Comparison of ENCODE assay signal across 8 mouse cellular contexts in the genomic region with DNA sequence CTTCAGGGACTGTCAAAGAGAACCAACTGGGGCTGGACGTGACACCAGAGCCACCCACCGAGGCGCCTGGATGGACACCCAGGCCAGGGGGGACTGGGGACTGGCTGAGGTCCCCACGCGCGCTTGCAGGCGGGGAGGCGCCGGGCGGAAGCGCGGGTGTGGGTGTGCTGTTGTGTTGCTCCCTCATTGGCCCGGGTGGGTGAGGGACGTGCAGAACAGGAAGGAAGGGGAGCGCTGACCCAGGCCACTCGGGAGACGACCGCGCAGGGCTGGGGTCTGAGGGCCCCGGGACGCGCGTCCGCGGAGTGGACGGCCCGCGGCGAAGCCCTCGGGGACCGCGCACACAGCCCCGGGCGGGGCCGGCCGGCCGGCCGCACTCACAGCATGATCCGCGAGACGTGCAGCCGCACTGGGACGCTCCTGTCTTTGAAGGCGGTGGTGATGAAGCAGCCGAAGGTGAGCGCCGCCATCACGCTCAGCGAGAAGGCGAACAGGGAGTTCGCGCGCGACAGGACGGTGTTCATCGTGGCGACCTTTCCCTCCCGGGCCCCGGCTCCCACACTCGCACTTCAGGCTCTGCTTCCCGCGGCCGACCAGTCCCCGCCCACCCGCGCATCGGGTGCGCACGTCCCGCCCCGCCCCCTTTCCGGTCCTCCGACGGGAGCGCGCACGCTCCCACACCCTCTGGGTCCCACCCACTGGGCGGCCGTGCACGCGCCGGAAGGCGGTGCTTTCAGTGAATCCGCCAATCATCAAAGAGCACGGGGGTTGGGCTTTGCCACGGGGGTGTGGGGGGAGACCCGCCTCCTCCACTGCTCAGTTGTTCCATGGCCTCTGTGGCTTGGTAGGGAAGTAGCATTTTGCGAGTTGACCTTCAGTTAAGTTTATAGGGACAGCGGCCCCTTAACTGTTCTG. TPM values are rescaled to one million over a fixed set of nuclear protein-coding genes. Genes with fewer than 3 reads are reported as not detected.
A peak's percentile ranks its signal among the peaks of the same experiment; 100 is the strongest.
DNase-seq lines count a peak whose midpoint lies in the region; ATAC-seq and TF ChIP-seq lines count a peak whose summit lies in the region.

A gene (plus strand): TSS at position 199 of the 915 bp plus-strand sequence.
A gene (minus strand): TSS at position 617 of the 915 bp plus-strand sequence.

- H3K36me3 ChIP-seq in ES-E14 (ENCODE audit: control insufficient read depth, insufficient read depth, low read length, poor library complexity, severe bottlenecking) = peaks cover 4% of the 10 kb centered on the region; the same call in 1 of the 2 replicates
- H3K36me3 ChIP-seq in forebrain, embryonic 16.5 days (ENCODE audit: control insufficient read depth, insufficient read depth) = no peaks in the 10 kb centered on the region
- peaks cover 9% of the 10 kb centered on the region; the same call in 1 of the 2 replicates for H3K36me3 ChIP-seq in lung, embryonic 14.5 days (ENCODE audit: insufficient read depth)
- H3K36me3 ChIP-seq in thymus, adult 2 months (ENCODE audit: control insufficient read depth, insufficient read depth, low read length) = no peaks in the 10 kb centered on the region

- peak; percentile 95 for ATAC-seq in forebrain, embryonic 16.5 days
- ATAC-seq in lung, embryonic 14.5 days (ENCODE audit: insufficient read depth) = peak; percentile 95

- H3K4me1 ChIP-seq in ES-E14 (ENCODE audit: control insufficient read depth in 2 of 2, insufficient read depth in 2 of 2, low read length in 2 of 2, poor library complexity in 1 of 2) = peaks cover 0 to 6% of the 10 kb centered on the region in 2 experiments; a peak in 2 of 4 replicates
- H3K4me1 ChIP-seq in forebrain, embryonic 16.5 days (replicated peaks; ENCODE audit: control insufficient read depth, insufficient read depth, low read length) = peaks cover 19% of the 10 kb centered on the region
- 0 out of 2 replicates have a peak, but pooled peaks cover 5% of the 10 kb centered on the region for H3K4me1 ChIP-seq in lung, embryonic 14.5 days (ENCODE audit: insufficient read depth)
- no peaks in the 10 kb centered on the region for H3K4me1 ChIP-seq in olfactory bulb, adult 2 months (ENCODE audit: control insufficient read depth, insufficient read depth, low read length)
- no peaks in the 10 kb centered on the region for H3K4me1 ChIP-seq in thymus, adult 2 months (replicated peaks; ENCODE audit: control insufficient read depth, insufficient read depth, low read length)

- peak within 1 kb of the TSS; percentile 83 to 98 for H3K4me3 ChIP-seq in ES-E14 (ENCODE audit: insufficient read depth in 1 of 2, low read depth in 1 of 2, low read length in 2 of 2, poor library complexity in 1 of 2, severe bottlenecking in 1 of 2)
- H3K4me3 ChIP-seq in forebrain, embryonic 16.5 days (replicated peaks; ENCODE audit: low read length) = peak within 1 kb of the TSS; percentile 96
- peak within 1 kb of the TSS; percentile 94 for H3K4me3 ChIP-seq in layer of hippocampus, adult 2 months
- H3K4me3 ChIP-seq in lung, embryonic 14.5 days (ENCODE audit: low read depth, low read length) = peak within 1 kb of the TSS; percentile 91
- H3K4me3 ChIP-seq in olfactory bulb, adult 2 months (ENCODE audit: insufficient read depth, low read depth, low read length) = peak within 1 kb of the TSS; percentile 67
- peak within 1 kb of the TSS; percentile 88 for H3K4me3 ChIP-seq in thymus, adult 2 months (ENCODE audit: control insufficient read depth, insufficient read depth, low read length)

- DNase-seq in ES-E14 (ENCODE audit: low read depth, low spot score) = peak; percentile 82
- DNase-seq in cerebellum, adult 18-20 months = peak; percentile 94 to 99
- DNase-seq in heart, postnatal 36 days = peak; percentile 95
- peak; percentile 95 for DNase-seq in layer of hippocampus, adult 2 months (ENCODE audit: low spot score in 2 of 2)
- DNase-seq in lung, embryonic 14.5 days = peak; percentile 98
- peak; percentile 93 for DNase-seq in thymus, adult 2 months

- in situ Hi-C loops in ES-E14 (cut with MboI; ENCODE audit: low sequenced_read_pairs in 2 of 2, unreplicated experiment in 2 of 2) = no loop called here

- H3K9me3 ChIP-seq in ES-E14 (ENCODE audit: control insufficient read depth, insufficient read depth, low read depth, low read length) = no peaks in the 10 kb centered on the region
- H3K9me3 ChIP-seq in forebrain, embryonic 16.5 days (ENCODE audit: control insufficient read depth, low read length) = no peaks in the 10 kb centered on the region
- no peaks in the 10 kb centered on the region for H3K9me3 ChIP-seq in lung, embryonic 14.5 days (ENCODE audit: low read depth, low read length)

- H3K27ac ChIP-seq in ES-E14 (ENCODE audit: insufficient read depth, low read depth, low read length, poor library complexity, severe bottlenecking) = no peak within 1 kb of the TSS
- peak within 1 kb of the TSS; percentile 85 for H3K27ac ChIP-seq in forebrain, embryonic 16.5 days (ENCODE audit: low read length)
- H3K27ac ChIP-seq in layer of hippocampus, adult 2 months = peak within 1 kb of the TSS; percentile 93
- H3K27ac ChIP-seq in lung, embryonic 14.5 days (ENCODE audit: low read depth) = peak within 1 kb of the TSS; percentile 93
- peak within 1 kb of the TSS; percentile 47 for H3K27ac ChIP-seq in olfactory bulb, adult 2 months (ENCODE audit: insufficient read depth, low read depth, low read length)
- peak within 1 kb of the TSS; percentile 22 for H3K27ac ChIP-seq in thymus, adult 2 months (ENCODE audit: control insufficient read depth, insufficient read depth, low read length)

- H3K27me3 ChIP-seq in forebrain, embryonic 16.5 days (replicated peaks; ENCODE audit: control insufficient read depth, insufficient read depth, low read length) = no peaks in the 10 kb centered on the region
- H3K27me3 ChIP-seq in lung, embryonic 14.5 days (ENCODE audit: insufficient read depth, low read length) = no peaks in the 10 kb centered on the region
- H3K27me3 ChIP-seq in thymus, adult 2 months (ENCODE audit: control insufficient read depth, insufficient read depth, low read length) = no peaks in the 10 kb centered on the region

- under 1% methylated on average over 78 of the region's 89 CpGs for WGBS in forebrain, embryonic 16.5 days
- under 1% methylated on average over 87 of the region's 89 CpGs for WGBS in lung, embryonic 14.5 days
- WGBS in olfactory bulb, adult 2 months = under 1% methylated on average over 85 of the region's 89 CpGs
- WGBS in thymus, adult 2 months = under 1% methylated on average over 89 of the region's 89 CpGs

- H3K9ac ChIP-seq in ES-E14 (ENCODE audit: insufficient read depth, low read depth, low read length, poor library complexity, severe bottlenecking) = peak within 1 kb of the TSS; percentile 93
- H3K9ac ChIP-seq in forebrain, embryonic 16.5 days (replicated peaks; ENCODE audit: low read depth, low read length) = peak within 1 kb of the TSS; percentile 95
- peak within 1 kb of the TSS; percentile 92 for H3K9ac ChIP-seq in lung, embryonic 14.5 days

- H3K4me2 ChIP-seq in forebrain, embryonic 16.5 days (ENCODE audit: low read length) = peak within 1 kb of the TSS; percentile 76
- H3K4me2 ChIP-seq in lung, embryonic 14.5 days = peak within 1 kb of the TSS; percentile 65

- TF ChIP-seq POLR2A in olfactory bulb, adult 2 months (IDR thresholded peaks at IDR 0.05; ENCODE audit: insufficient read depth, low read depth, low read length) = peak; percentile 42; the same call in 1 of the 2 replicates
- TF ChIP-seq POLR2A in thymus, adult 2 months (IDR thresholded peaks at IDR 0.05; ENCODE audit: control insufficient read depth, extremely low read depth, insufficient read depth, low read length, poor library complexity) = peak; percentile 50; the same call in 1 of the 2 replicates

- TF ChIP-seq CTCF in layer of hippocampus, adult 2 months (conservative IDR thresholded peaks at IDR 0.05) = 0 out of 2 replicates have a peak, but pooled peaks have one; percentile 5
- no peak for TF ChIP-seq CTCF in lung, embryonic 14.5 days (IDR thresholded peaks at IDR 0.05; ENCODE audit: low read depth)
- TF ChIP-seq CTCF in olfactory bulb, adult 2 months (IDR thresholded peaks at IDR 0.05; ENCODE audit: insufficient read depth, low read depth, low read length) = no peak
- 0 out of 2 replicates have a peak, but pooled peaks have one; percentile 21 for TF ChIP-seq CTCF in thymus, adult 2 months (IDR thresholded peaks at IDR 0.05; ENCODE audit: borderline replicate concordance, control insufficient read depth, extremely low read depth, insufficient read depth, low read length, poor library complexity)

- intact Hi-C loops in heart, postnatal 36 days (cut with DNase I) = loop anchor here (5.0 kb wide), 1 partner anchor 83 kb away; no protein-coding TSS in a partner anchor

TF ChIP-seq in ES-E14, 5 proteins besides CTCF, POLR2A, EP300 and RAD21:
- TF ChIP-seq ZC3H11A (IDR thresholded peaks at IDR 0.05; ENCODE audit: borderline replicate concordance, low read depth, low read length) = no peak
- TF ChIP-seq HCFC1 (IDR thresholded peaks at IDR 0.05; ENCODE audit: borderline replicate concordance, insufficient read depth, low read length) = 0 out of 2 replicates have a peak, but pooled peaks have one; percentile 27

RNA-seq across cellular contexts. Expression of the first gene that starts in this region (rescaled TPM):
- total RNA-seq in ES-E14 (2012; rRNA removed) = 0.18 TPM in 1 of 2 replicates, not detected in the other
- polyA plus RNA-seq in forebrain, embryonic 16.5 days (2015; fragmentation: Nextera tagmentation; extraction: Ambion mirVana) = 4.0 and 6.3 TPM in 2 replicates
- total RNA-seq in heart, postnatal 36 days (2021) = 10 to 100 TPM; 21.6 to 23.5 TPM
- total RNA-seq in layer of hippocampus, adult 2 months (2021) = 1 to 10 TPM; 1.5 to 1.7 TPM
- polyA plus RNA-seq in lung, embryonic 14.5 days (2014; fragmentation: Nextera tagmentation; extraction: Ambion mirVana) = 6.0 and 7.7 TPM in 2 replicates
- not detected in 2 replicates for polyA plus RNA-seq in olfactory bulb, adult 2 months (2012; ENCODE audit: insufficient read depth, insufficient read length, low replicate concordance, missing spikeins)
- 1.8 and 2.1 TPM in 2 replicates for polyA plus RNA-seq in thymus, adult 2 months (2012; rRNA removed)

RNA-seq across cellular contexts. Expression of the second gene that starts in this region (rescaled TPM):
- total RNA-seq in ES-E14 (2012; rRNA removed) = 78.5 and 98.1 TPM in 2 replicates
- 62.5 and 71.8 TPM in 2 replicates for polyA plus RNA-seq in forebrain, embryonic 16.5 days (2015; fragmentation: Nextera tagmentation; extraction: Ambion mirVana)
- 10 to 100 TPM; 43.2 to 47.0 TPM for total RNA-seq in heart, postnatal 36 days (2021)
- 10 to 100 TPM; 44.9 to 47.1 TPM for total RNA-seq in layer of hippocampus, adult 2 months (2021)
- 87.8 and 92.9 TPM in 2 replicates for polyA plus RNA-seq in lung, embryonic 14.5 days (2014; fragmentation: Nextera tagmentation; extraction: Ambion mirVana)
- polyA plus RNA-seq in olfactory bulb, adult 2 months (2012; ENCODE audit: insufficient read depth, insufficient read length, low replicate concordance, missing spikeins) = not detected in 2 replicates
- 14.3 and 14.4 TPM in 2 replicates for polyA plus RNA-seq in thymus, adult 2 months (2012; rRNA removed)

Comparison
In these comparisons a context has a peak if more than half of its experiments do, and no peak if none do; other contexts are left out.
1. RNA of the first gene that starts in this region (total RNA-seq): 21.6 to 23.5 TPM in heart, postnatal 36 days; 1.5 to 1.7 TPM in layer of hippocampus, adult 2 months and 0.18 TPM in ES-E14; every median in the first group is over 4 times any median in the second.
2. CTCF ChIP-seq: peak in layer of hippocampus, adult 2 months (single experiment) and thymus, adult 2 months (single experiment); none in lung, embryonic 14.5 days (single experiment) and olfactory bulb, adult 2 months (single experiment).
3. Peak in every context shown above with its lines, with median percentiles within 50 percentile points of each other: DNase-seq, H3K4me3 ChIP-seq and H3K9ac ChIP-seq.